Mouse (Mus musculus): ENCODE results near the gene Cep63. TPM values are rescaled to one million over a fixed set of nuclear protein-coding genes. Genes with fewer than 3 reads are reported as not detected.

The Cep63 gene
- polyA plus RNA-seq, 1 experiment from 2014 or later = 57.1 TPM

GRCm38 (mm10) chr9:102625401-102625982 is 842 bp downstream of the Cep63 start:
- peak; percentile 72 for DNase-seq (ENCODE audit: low spot score)
- under 1% methylated on average over 24 of the region's 27 CpGs for WGBS

DNA sequence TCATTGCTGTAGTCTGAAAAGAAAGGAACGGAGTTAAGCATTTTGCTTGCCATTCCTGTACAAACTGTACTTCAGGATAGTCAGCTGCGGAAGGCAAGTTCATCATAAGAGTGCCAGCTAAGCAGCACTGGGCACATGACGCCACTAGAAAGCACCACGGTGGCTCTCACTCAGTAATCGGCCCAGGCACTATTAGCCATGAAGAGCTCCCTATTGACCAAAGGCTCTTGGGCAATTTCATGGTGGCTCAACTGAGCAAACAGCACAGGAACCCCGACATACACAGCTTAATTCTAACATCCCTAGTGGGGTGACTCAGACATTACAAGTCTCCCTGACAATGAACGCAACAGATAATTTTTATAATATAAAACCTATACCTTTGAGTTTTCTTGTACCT is 2.8 kb downstream of the Cep63 start:
- Histone ChIP-seq H3K27me3 (ENCODE audit: control insufficient read depth, insufficient read depth, low read length) (no peaks in the 10 kb centered on the region), H3K27ac (ENCODE audit: low read depth, low read length) (no peak overlapping the region), H3K4me2 (replicated peaks; ENCODE audit: low read depth, low read length) (no peak overlapping the region), H3K9me3 (ENCODE audit: control insufficient read depth, low read length) (no peaks in the 10 kb centered on the region), H3K9ac (ENCODE audit: low read depth, low read length) (no peak overlapping the region), H3K4me1 (replicated peaks; ENCODE audit: control insufficient read depth, insufficient read depth, low read length) (peaks cover 3% of the 10 kb centered on the region; the same call in 1 of the 2 replicates), H3K36me3 (ENCODE audit: control insufficient read depth, insufficient read depth, low read length) (no peaks in the 10 kb centered on the region), H3K4me3 (ENCODE audit: low read depth, low read length) (no peak overlapping the region)
- WGBS = 88% methylated on average over 7 of the region's 7 CpGs
- DNase-seq (ENCODE audit: low spot score) = no peak
- no peak for ATAC-seq (ENCODE audit: low FRiP score)

More at GRCm38 (mm10) chr9:102625401-102625982, 842 bp downstream of the Cep63 start:
- Histone ChIP-seq H3K4me3 (ENCODE audit: low read depth, low read length) (peak overlapping the region; percentile 85), H3K9ac (ENCODE audit: low read depth, low read length) (peak overlapping the region; percentile 99), H3K36me3 (ENCODE audit: control insufficient read depth, insufficient read depth, low read length) (no peaks in the 10 kb centered on the region), H3K27ac (ENCODE audit: low read depth, low read length) (peak overlapping the region; percentile 96), H3K9me3 (ENCODE audit: control insufficient read depth, low read length) (no peaks in the 10 kb centered on the region), H3K4me2 (replicated peaks; ENCODE audit: low read depth, low read length) (peak overlapping the region; percentile 81), H3K4me1 (replicated peaks; ENCODE audit: control insufficient read depth, insufficient read depth, low read length) (peaks cover 3% of the 10 kb centered on the region; the same call in 1 of the 2 replicates), H3K27me3 (ENCODE audit: control insufficient read depth, insufficient read depth, low read length) (no peaks in the 10 kb centered on the region)
- ATAC-seq (ENCODE audit: low FRiP score) = peak; percentile 81

DNA sequence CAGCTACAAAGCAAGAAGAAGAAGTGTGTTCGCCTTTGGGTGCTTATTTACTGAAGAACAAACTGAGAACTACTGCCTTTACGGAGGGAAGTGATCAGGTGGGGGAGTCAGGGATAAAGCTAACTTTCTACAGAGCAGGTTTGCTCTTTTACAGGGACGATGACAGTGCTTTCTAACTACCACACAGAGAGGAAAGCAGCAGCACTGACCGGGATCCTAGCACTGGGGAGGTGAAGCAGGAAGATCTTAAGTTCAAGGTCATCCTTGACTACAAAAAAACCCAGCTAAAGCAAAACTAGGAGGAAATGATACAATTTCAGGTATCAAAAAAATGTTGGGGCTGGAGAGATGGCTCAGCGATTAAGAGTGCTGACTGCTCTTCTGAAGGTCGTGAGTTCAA is 3.5 kb downstream of the Cep63 start:
- no peak for DNase-seq (ENCODE audit: low spot score)
- 88% methylated on average over 6 of the region's 6 CpGs for WGBS
- no peak for ATAC-seq (ENCODE audit: low FRiP score)
- no peaks in the 10 kb centered on the region for H3K9me3 ChIP-seq (ENCODE audit: control insufficient read depth, low read length)
- peaks cover 3% of the 10 kb centered on the region; the same call in 1 of the 2 replicates for H3K4me1 ChIP-seq (replicated peaks; ENCODE audit: control insufficient read depth, insufficient read depth, low read length)
- H3K9ac ChIP-seq (ENCODE audit: low read depth, low read length) = no peak overlapping the region
- no peak overlapping the region for H3K4me2 ChIP-seq (replicated peaks; ENCODE audit: low read depth, low read length)
- H3K27ac ChIP-seq (ENCODE audit: low read depth, low read length) = no peak overlapping the region
- H3K4me3 ChIP-seq (ENCODE audit: low read depth, low read length) = no peak overlapping the region
- no peaks in the 10 kb centered on the region for H3K36me3 ChIP-seq (ENCODE audit: control insufficient read depth, insufficient read depth, low read length)
- H3K27me3 ChIP-seq (ENCODE audit: control insufficient read depth, insufficient read depth, low read length) = no peaks in the 10 kb centered on the region

DNA sequence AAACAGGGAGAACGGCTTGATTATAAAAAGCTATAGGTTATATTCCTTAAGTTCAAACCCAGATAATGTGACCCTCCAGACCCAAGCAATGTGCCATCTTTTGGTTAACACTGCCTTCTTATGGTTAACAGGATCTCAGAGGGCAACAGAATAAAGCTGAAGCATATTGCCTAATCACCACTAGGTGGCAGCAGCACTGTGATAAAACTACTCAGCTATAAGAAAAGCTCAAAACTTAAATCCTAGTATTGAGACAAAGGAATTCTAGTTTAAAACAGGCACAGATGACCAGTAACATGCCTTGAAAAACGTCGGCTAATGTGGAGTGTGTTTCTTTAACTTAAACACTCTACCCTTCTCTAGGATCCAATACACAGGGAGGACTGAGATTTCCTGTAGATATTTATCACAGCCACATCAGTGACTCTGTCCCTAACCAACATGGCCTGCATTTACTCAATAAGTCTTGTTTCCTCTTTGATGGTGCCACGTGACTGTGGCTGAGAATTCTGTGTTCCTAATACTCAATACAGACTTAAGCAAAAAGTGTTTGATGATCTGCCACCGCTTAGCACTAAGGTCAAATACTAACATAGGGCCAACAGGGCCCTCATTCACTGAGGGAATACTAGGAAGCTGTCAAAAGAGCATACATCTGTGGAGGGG is 4.0 kb downstream of the Cep63 start:
- Histone ChIP-seq H3K27ac (ENCODE audit: low read depth, low read length) (no peak overlapping the region), H3K27me3 (ENCODE audit: control insufficient read depth, insufficient read depth, low read length) (no peaks in the 10 kb centered on the region), H3K4me2 (replicated peaks; ENCODE audit: low read depth, low read length) (no peak overlapping the region), H3K4me1 (replicated peaks; ENCODE audit: control insufficient read depth, insufficient read depth, low read length) (peaks cover 3% of the 10 kb centered on the region; the same call in 1 of the 2 replicates), H3K4me3 (ENCODE audit: low read depth, low read length) (no peak overlapping the region), H3K9me3 (ENCODE audit: control insufficient read depth, low read length) (no peaks in the 10 kb centered on the region), H3K9ac (ENCODE audit: low read depth, low read length) (no peak overlapping the region), H3K36me3 (ENCODE audit: control insufficient read depth, insufficient read depth, low read length) (no peaks in the 10 kb centered on the region)
- DNase-seq (ENCODE audit: low spot score) (peak; percentile 81), ATAC-seq (ENCODE audit: low FRiP score) (no peak)
- WGBS = 36% methylated on average over 5 of the region's 5 CpGs

DNA sequence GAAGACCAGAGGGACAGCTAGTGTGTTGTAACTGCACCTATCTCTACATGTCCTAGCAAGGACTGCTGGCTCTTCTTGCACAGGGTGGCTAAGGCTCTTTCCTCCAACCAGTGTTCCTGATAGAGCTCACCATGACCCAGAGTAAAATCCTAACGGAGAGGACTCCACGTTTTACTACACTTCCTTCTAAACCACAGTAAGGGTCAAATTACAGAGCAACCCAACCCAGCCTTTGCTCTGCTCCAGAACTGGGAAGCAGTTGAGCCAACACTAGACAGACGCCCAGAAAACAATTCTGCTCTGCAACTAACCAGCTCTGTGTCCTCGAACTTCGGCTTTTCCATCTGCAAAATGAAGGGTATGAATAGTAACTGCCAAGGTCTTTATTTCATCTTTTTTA is 4.9 kb downstream of the Cep63 start:
- Histone ChIP-seq H3K9ac (ENCODE audit: low read depth, low read length) (no peak overlapping the region), H3K27me3 (ENCODE audit: control insufficient read depth, insufficient read depth, low read length) (no peaks in the 10 kb centered on the region), H3K9me3 (ENCODE audit: control insufficient read depth, low read length) (no peaks in the 10 kb centered on the region), H3K4me2 (replicated peaks; ENCODE audit: low read depth, low read length) (no peak overlapping the region), H3K36me3 (ENCODE audit: control insufficient read depth, insufficient read depth, low read length) (no peaks in the 10 kb centered on the region), H3K4me3 (ENCODE audit: low read depth, low read length) (no peak overlapping the region), H3K27ac (ENCODE audit: low read depth, low read length) (no peak overlapping the region), H3K4me1 (replicated peaks; ENCODE audit: control insufficient read depth, insufficient read depth, low read length) (no peaks in the 10 kb centered on the region)
- DNase-seq (ENCODE audit: low spot score) (no peak), ATAC-seq (ENCODE audit: low FRiP score) (no peak)
- 68% methylated on average over 5 of the region's 5 CpGs for WGBS

DNA sequence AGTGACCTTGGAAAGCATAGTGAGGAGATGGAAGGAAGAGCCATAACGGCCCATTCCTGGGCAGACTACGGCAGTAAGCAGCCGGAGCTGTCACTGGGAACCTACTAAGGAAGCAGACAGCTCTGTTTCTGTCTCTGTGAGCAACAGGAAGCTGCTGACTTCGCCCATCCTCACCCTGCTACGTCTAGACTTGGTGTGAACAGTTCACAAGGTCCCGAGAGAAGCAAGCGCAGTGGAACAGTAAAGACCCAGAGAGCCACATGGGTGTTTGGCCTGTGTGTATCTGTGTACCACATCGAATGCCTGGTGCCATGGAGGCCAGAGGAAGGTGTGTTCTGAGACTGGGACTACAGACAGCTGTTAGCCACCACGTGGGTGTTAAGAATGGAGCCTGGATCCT is 10.1 kb downstream of the Cep63 start:
- Histone ChIP-seq H3K27me3 (ENCODE audit: control insufficient read depth, insufficient read depth, low read length) (no peaks in the 10 kb centered on the region), H3K36me3 (ENCODE audit: control insufficient read depth, insufficient read depth, low read length) (peaks cover 2% of the 10 kb centered on the region; the same call in 1 of the 2 replicates)

DNA sequence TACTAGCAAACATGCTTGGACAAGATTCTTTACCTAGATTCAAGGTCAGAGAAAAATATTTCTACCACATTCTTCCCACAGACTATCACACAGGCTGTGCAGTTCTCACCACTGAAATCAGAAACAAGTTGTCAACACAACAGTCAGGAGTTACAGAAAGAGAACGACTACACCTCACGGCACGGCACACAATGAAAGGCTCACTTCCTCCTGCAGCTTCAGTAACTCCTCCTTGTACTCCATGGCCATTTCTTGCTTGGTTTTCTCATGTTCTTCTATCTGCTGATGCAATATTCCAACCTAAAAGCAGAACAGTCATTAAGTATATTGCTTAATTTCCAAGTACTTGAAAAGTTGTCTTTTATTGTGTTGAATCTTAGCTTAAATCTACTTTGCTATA is 11.3 kb downstream of the Cep63 start:
- no peak for DNase-seq (ENCODE audit: low spot score)
- no peak for ATAC-seq (ENCODE audit: low FRiP score)
- no peak overlapping the region for H3K4me2 ChIP-seq (replicated peaks; ENCODE audit: low read depth, low read length)
- H3K9ac ChIP-seq (ENCODE audit: low read depth, low read length) = no peak overlapping the region
- no peaks in the 10 kb centered on the region for H3K9me3 ChIP-seq (ENCODE audit: control insufficient read depth, low read length)
- peaks cover 3% of the 10 kb centered on the region; the same call in 1 of the 2 replicates for H3K36me3 ChIP-seq (ENCODE audit: control insufficient read depth, insufficient read depth, low read length)
- H3K27ac ChIP-seq (ENCODE audit: low read depth, low read length) = no peak overlapping the region
- H3K27me3 ChIP-seq (ENCODE audit: control insufficient read depth, insufficient read depth, low read length) = no peaks in the 10 kb centered on the region
- no peaks in the 10 kb centered on the region for H3K4me1 ChIP-seq (replicated peaks; ENCODE audit: control insufficient read depth, insufficient read depth, low read length)
- 86% methylated on average over 3 of the region's 3 CpGs for WGBS
- H3K4me3 ChIP-seq (ENCODE audit: low read depth, low read length) = no peak overlapping the region

More for the DNA sequence above, 10.1 kb downstream of the Cep63 start:
- H3K27ac ChIP-seq (ENCODE audit: low read depth, low read length) = no peak overlapping the region
- H3K9me3 ChIP-seq (ENCODE audit: control insufficient read depth, low read length) = no peaks in the 10 kb centered on the region
- no peak for DNase-seq (ENCODE audit: low spot score)
- 82% methylated on average over 9 of the region's 9 CpGs for WGBS
- no peak overlapping the region for H3K9ac ChIP-seq (ENCODE audit: low read depth, low read length)
- H3K4me1 ChIP-seq (replicated peaks; ENCODE audit: control insufficient read depth, insufficient read depth, low read length) = no peaks in the 10 kb centered on the region
- no peak for ATAC-seq (ENCODE audit: low FRiP score)
- no peak overlapping the region for H3K4me2 ChIP-seq (replicated peaks; ENCODE audit: low read depth, low read length)
- H3K4me3 ChIP-seq (ENCODE audit: low read depth, low read length) = no peak overlapping the region

DNA sequence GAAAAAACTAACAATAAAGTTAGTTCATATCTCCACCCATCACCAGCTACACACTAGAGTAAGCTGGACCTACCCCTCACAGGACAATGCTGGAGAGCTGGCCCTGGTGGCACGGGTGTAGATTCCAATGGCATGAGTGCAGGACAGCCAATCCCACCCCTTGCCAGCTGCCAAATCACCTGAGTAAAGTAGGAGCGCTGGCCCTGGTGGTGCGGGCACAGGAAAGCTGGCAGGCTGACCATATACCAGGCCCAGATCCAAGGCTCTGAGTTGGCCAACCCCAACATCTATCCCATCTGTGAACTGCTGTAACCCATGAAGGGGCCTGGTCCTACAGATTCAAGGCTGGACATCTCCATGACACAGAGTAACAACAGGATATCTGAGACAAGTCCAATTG is 17.1 kb downstream of the Cep63 start:
- 95% methylated on average over 3 of the region's 3 CpGs for WGBS
- H3K9me3 ChIP-seq (ENCODE audit: control insufficient read depth, low read length) = no peaks in the 10 kb centered on the region
- no peaks in the 10 kb centered on the region for H3K27me3 ChIP-seq (ENCODE audit: control insufficient read depth, insufficient read depth, low read length)
- H3K36me3 ChIP-seq (ENCODE audit: control insufficient read depth, insufficient read depth, low read length) = peaks cover 3% of the 10 kb centered on the region; the same call in 1 of the 2 replicates
- DNase-seq (ENCODE audit: low spot score) (no peak), ATAC-seq (ENCODE audit: low FRiP score) (no peak)
- H3K4me3 ChIP-seq (ENCODE audit: low read depth, low read length) = no peak overlapping the region
- no peak overlapping the region for H3K27ac ChIP-seq (ENCODE audit: low read depth, low read length)
- H3K9ac ChIP-seq (ENCODE audit: low read depth, low read length) = no peak overlapping the region
- H3K4me2 ChIP-seq (replicated peaks; ENCODE audit: low read depth, low read length) = no peak overlapping the region
- no peaks in the 10 kb centered on the region for H3K4me1 ChIP-seq (replicated peaks; ENCODE audit: control insufficient read depth, insufficient read depth, low read length)

GRCm38 (mm10) chr9:102607471-102607870 is 18.9 kb downstream of the Cep63 start:
- H3K4me3 ChIP-seq (ENCODE audit: low read depth, low read length) = no peak overlapping the region
- H3K4me1 ChIP-seq (replicated peaks; ENCODE audit: control insufficient read depth, insufficient read depth, low read length) = no peaks in the 10 kb centered on the region
- no peak overlapping the region for H3K9ac ChIP-seq (ENCODE audit: low read depth, low read length)
- ATAC-seq (ENCODE audit: low FRiP score) (no peak), DNase-seq (ENCODE audit: low spot score) (no peak)
- WGBS = 72% methylated on average over 5 of the region's 5 CpGs
- H3K4me2 ChIP-seq (replicated peaks; ENCODE audit: low read depth, low read length) = no peak overlapping the region
- peaks cover 3% of the 10 kb centered on the region; the same call in 1 of the 2 replicates for H3K36me3 ChIP-seq (ENCODE audit: control insufficient read depth, insufficient read depth, low read length)
- H3K9me3 ChIP-seq (ENCODE audit: control insufficient read depth, low read length) = no peaks in the 10 kb centered on the region
- H3K27ac ChIP-seq (ENCODE audit: low read depth, low read length) = no peak overlapping the region
- no peaks in the 10 kb centered on the region for H3K27me3 ChIP-seq (ENCODE audit: control insufficient read depth, insufficient read depth, low read length)

Data from hindbrain, embryonic 11.5 days (tissue).